Mouse (Mus musculus) layer of hippocampus, postnatal 25 days (tissue): Measurements from ENCODE around the gene Kazn. TPM values are rescaled to one million over a fixed set of nuclear protein-coding genes. Genes with fewer than 3 reads are reported as not detected.
A peak's percentile ranks its signal among the peaks of the same experiment; 100 is the strongest.

ENCODE experiments used
- DNase-seq, 2 experiments: peaks; one replicate each; pipeline ENCODE4 v3.0.0; 2022; ENCODE audit warnings: mixed read lengths in 2 of 2, low spot score in 1 of 2; ENCODE audit errors: extremely low spot score in 1 of 2
- total RNA-seq, 2 experiments: library from RNA; stranded (reverse); gene quantifications; 2 replicates each; pipeline ENCODE4 v1.2.3; 2021

Kazn gene
- total RNA-seq, 2 experiments from 2014 or later = 47.6 to 50.8 TPM

DNA sequence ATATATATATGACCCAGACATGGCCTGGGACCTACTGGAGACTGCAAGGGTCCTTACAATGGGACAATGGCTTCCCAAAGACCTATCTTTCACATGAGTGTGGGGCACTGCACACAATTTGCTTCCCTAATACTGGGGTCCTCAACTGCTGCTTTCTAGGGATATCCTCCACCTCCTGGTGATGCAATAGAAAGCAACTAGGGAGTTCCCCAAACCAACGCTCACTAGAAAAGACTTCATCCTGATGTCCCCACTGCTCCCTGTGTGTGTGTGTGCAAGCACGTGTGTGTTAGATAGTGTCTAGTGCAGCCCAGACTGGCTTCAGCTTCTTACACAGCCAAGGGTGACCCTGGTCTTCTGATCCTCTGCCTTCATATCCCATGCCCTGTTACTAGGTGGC is 103.7 kb downstream of the Kazn start:
- DNase-seq = no peak

DNA sequence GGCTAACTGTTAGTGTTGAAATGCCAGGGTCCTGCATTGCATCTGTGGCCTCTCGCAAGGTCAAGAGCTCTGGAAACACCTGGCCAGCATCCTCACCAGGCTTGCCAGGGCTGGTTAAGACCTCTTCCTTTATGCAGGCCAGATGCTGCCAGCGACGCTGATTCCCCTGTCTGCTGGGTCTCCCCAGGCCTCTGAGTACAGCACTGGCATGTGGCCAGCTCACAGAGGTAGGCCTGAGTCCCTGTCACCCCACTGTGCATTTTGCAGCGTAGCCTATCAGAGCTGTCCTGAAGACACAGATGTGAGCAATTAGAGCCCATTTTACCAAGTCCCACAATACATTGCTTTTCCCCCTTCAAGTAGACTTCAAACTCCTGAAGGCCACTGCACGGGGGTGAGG is 109.0 kb downstream of the Kazn start:
- DNase-seq = no peak

DNA sequence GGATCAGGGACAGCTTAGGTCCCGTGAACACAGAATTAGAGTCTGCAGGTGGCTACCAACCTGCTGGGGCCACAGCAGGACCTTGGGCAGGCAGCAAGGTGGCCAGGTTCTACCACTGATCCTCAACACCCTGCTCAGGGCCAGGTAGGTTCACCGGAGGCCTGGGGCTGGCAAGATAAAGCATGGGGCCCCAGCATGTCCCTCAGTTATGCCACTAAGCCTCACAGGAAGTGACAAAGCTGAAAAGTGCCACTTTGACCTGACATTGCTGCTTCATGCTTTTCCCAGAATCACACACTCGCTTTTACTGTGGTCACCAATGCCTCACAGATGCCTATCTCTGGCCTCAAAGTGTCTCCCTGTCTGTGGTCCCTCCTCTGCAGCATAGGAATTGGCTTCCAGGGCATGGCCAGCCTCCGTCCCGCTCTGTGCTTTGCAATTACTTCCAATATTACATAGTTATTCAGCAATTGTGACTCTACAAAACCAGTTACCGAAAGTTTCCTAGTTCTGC is 111.9 kb downstream of the Kazn start:
- no peak for DNase-seq

DNA sequence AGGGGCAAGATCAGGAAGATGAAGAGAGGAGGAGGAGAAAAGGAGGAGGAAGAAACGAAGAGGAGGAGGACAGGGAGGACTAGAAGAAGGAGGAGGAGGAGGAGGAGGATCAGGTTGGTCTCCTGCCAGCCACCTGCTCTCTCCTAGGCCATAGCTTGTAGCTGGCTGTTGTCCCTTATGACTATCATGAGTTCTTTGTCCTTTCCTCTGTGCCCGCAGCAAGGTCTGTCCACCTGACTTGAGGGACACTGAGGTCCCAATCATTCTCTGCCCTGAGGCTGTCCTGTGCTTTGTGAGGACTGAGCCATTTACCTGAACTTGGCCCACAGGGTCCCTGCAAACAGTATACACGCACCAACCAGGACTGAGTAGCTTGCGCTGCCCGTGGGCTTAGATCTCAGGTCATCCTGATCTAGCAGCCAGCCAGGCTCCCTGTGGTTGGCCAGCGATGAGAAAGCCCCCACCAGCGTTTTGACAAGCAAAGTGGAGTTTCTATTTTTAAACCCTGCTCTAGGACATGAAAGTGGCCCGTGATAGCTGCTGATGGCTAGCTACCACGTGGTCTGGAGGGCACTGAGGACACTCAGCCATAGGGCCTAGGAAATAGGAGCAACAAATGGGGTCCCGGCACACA is 112.4 kb downstream of the Kazn start:
- no peak for DNase-seq

DNA sequence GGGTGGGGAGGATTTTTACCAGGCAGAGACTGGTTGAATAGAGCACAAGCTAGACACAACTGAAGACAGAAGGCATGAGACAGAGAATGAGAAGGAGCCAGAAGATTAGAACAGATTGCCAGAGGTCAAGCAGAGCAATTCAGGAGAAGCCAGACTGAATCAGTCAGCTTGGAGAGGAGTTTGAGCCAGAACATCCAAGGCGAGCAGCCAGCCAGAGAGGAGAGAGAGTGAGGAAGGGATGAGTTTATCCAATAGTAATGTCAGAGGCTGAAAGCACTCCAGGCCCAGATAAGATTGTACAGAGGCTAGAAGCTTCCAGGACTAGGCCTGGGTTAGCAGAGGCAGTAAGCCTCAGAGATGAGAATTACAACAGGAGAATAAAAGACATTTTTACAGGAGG is 118.0 kb downstream of the Kazn start:
- no peak for DNase-seq

DNA sequence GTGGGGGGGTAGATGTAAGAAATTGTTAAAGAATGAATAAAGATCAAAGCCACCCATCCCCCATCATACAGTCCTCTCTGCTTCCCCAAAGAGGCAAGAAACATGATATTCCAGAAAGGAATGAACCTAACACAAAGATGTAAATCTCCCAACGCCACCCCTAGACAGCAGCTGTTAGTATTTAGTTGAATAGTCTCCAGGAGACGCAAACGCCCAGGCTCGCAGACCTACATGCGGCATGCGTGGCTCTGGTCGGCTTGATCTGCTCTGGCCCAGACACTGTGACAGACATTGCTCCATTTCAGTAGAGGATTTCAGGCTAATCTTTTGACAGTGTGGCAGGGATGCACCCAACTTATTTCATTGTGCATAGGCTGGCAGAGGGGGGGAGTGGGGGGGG is 120.7 kb downstream of the Kazn start:
- DNase-seq = no peak

DNA sequence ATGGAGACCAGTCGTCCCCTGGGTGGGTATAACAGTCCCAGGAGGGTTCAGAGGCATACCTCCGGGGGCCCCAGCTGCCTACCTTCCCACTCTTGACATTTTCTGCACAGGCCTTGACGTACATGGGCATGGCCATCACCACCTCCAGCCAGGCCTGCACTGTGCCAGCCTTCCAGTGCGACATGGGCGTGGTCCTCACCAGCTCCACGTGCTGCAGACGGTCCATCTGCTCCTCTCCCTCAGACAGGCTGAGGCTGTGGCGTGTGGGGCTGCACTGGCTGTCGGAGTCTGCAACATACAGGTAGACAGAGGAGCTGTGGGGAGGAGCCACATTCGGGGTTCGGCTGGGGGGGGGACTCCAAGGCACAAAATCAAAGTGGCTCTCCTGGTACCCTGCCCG is 121.2 kb downstream of the Kazn start:
- DNase-seq = no peak

DNA sequence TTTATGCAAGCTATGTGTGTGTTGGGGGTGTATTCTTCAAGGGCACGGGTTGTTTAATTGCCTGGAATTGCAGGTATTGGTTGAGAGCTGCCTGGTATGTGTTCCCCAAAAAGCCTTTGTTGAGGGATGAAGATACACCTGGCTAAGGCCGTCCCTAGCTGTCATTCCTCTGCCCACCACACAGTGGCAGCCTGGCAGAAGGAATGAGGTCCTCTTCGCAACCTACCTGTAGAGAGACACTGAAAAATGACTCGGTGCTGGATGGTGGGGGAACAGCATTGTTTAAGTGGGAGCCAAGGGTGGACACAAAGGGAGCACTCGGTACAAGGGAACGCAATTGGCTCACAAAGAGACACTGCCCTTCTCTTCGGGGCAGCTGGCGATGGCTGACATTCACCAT is 125.9 kb downstream of the Kazn start:
- peak in 1 of 2 experiments; percentile 30 for DNase-seq

DNA sequence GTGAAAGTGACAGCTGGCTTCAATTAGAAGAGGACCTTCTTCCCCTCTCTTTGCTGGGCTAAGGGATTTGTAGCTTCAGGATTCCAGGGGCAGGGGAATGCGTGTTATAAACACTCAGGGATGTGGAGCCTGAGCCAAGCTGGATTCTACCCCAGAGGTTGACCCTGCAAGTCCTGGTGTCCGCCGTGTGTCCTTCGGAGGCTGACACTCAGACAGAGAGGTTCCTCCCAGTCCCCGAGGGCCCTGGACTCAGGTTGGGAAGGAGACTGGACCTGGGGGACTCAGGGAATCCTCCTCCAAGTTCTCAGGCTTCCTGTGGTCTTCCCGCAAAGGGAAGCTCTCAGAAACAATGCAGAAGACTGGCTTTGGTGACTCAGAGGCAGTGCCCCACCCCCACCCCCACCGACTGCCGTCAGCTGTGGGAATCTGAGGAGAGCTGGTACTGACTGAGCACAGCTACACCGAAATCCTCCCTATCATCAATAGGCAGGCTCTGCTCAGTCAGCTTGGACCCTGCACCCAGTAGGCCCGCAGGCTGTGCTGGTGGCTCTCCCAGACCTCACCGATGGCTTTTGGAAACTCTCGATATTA is 136.0 kb downstream of the Kazn start:
- DNase-seq = no peak

DNA sequence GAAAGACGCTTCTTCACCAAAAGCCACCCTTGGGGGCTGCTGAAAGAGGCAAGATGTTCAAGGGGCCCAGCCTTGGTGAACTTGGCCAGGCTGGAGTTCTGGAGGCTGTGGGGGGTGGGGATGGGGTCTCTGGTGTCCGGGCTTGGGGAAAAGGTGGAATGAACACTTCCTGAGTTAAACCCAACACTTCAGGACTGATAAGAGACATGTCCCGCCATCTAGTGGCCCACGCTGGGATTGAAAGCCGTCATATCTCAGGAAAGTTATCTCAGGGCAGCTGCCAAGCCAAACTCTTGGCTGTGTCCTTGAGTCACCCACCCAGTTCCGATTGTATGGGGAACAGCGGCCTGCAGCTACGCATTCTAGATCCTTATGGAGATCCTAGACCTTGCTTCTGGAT is 140.9 kb downstream of the Kazn start:
- DNase-seq = peak; percentile 57 to 88

DNA sequence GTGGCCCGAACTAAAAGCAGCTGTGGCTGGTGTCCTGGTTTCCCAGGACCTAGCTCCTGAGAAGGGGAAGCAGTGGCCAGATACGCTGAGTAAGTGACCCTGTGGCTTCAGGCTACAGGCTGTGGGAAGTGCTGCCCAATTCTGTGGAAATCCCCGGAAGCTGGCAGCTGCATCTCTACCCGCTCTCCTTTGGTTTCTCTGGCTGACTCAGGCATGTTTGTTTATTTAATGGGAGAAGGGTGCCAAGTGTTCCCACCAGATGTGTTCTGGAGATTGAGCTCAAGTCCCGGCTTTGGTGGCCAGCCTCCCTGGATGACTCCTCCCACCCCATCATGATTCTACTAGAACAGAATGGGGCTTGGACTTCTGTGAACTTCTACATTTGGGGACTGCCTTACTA is 141.3 kb downstream of the Kazn start:
- DNase-seq = no peak

DNA sequence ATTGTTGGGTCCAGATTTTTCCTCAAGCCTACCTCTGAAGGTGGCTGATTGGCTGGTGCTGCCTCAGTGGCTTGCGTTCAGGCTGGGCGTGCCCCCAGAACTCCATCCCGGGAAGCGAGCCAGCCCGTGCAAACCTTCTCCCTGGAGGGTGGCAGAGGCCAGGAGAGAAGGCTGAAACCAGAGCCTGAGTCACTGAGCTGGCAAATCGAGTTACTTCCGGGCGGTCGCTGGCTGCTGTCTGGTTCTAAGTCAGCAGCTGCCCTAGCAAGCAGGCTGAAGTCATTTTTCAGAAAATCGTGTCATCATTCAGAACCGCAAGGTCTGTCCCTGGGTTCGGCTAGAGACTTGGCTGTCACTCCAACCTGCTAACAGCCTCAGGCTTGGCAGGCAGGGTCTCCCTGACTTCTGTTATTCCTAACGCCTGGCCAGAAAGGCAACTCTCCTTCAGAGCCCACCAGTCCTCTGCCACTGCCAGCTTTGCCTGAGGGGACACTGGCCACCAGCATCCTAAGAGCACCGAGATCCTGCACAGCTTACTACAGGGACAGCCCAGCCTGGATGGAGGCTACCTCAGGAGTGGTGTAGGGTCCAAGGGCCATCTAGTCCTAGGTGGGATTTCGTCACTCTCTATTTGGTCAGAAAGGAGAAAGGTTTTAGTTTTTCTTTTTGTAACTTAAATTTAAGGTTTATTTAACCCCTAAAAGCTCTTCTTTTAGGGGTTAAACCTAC is 143.5 kb downstream of the Kazn start:
- DNase-seq = no peak

DNA sequence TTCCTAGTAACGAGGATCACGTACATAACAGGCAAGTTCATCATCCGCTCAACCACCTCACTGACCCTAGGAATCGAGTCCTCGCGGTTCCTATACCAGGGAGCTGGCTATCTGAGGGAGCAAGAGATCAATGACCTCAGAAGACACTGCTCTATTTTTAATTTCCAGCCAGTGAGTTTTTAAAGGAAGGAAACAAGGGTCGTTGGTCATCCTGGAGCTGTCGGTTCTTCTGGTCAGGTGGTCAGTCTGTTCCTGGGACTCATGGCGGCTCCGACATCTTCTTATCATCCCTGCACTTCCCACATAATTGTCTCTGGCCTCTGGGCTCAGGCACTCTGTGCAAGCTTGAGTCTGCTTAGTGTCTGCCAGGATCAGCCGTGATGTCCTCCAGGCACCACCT is 144.8 kb downstream of the Kazn start:
- no peak for DNase-seq

DNA sequence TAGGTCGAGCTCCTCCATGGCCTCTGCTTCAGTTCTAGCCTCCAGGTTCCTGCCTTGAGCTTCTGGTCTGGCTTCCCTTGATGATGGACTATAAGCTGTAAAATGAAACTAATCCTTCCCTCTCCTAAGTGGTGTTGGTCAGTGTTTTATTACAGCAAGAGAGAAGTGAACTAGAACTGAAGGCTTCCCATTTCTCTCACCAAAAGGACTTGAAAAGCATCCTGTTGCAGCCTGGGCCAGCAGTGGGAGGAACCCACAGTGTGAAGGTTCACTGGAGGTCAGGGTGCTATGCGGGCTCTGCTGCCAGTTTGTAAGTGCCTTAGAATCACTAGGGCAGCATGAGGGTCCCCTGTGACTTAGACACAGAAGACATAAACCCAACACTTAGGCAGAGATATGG is 148.1 kb downstream of the Kazn start:
- no peak for DNase-seq

DNA sequence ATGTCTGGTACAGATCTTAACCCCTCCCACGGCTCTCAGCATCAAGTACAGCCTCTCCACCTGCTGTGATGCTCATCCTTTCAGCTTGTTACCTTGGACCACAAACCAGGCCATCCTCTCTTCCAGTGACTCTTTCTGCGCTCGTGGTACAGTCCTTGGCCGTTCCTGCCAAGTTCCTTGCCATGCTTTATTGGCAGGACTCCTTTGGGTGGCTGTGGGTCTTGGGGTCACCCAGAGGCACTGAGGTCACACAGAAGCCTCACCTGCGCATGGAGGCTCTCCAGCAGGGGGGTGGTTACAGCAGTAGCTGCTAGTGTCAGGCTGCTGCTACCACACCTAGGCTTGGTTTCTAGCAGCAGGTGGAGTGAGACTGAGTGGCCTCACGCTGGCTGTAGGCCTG is 149.2 kb downstream of the Kazn start:
- DNase-seq = no peak

DNA sequence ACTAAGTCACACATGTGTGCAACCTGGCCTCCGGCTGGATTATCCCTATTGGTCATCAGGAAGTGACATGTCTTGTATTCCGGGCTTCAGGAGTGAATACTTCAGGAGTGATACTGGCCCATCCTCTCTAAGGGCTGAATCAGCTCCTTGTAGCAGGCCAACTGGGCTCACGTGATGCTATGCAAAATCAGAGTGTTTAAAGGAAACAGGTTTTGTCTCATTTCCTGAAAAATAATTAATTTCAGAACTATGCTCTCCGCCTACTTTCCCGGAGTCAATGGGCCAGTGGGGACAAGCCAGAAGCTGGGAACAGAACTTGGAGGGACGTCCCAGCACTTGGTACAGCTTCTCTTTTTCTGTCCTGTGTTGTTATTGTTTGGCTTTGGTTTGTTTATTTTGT is 150.4 kb downstream of the Kazn start:
- no peak for DNase-seq

DNA sequence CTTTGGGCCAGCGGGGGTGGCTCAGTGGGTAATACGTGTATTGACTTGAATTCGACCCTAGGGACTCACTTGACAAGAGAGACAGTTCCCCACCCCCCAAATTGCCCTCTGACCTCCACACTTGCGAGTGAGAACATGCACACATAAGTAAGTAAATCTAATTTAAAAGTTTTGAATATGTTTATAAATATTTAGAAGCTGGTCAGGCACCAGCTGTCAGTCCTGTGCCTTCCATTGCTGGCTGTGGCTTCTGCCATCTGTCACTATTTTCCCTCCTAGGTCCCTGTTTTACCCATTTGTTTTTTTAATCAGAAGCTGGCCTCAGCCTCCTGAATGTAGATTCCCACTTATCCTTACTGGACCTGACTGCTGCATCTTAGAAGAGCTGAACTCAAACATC is 150.8 kb downstream of the Kazn start:
- no peak for DNase-seq

DNA sequence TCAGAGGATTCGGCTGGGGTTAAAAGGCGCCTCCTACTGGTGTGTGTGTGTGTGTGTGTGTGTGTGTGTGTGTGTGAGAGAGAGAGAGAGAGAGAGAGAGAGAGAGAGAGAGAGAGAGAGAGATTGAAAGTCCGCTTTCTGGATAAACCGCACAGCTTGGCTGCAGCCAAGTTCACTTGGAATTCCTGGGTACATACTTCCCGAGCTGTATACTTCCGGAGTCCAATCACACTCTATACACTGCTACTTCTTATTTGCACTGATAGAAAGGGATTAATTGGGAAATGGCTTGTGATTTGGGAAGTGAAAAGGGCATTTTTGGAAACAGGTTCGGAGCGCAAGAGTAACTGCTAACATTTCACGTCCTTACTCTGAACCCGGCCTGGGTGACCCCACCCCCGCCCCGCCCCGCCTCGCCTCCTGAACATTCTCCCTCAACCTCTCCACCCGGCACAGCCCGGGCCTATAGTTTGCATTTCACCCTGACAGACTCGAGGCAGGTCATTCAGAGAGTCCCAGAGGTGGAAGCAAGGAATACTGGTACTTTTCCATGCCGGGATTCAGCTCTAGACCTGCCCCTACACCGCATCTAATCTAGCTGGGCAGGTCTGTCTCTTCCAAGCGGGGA is 154.2 kb downstream of the Kazn start:
- no peak for DNase-seq

DNA sequence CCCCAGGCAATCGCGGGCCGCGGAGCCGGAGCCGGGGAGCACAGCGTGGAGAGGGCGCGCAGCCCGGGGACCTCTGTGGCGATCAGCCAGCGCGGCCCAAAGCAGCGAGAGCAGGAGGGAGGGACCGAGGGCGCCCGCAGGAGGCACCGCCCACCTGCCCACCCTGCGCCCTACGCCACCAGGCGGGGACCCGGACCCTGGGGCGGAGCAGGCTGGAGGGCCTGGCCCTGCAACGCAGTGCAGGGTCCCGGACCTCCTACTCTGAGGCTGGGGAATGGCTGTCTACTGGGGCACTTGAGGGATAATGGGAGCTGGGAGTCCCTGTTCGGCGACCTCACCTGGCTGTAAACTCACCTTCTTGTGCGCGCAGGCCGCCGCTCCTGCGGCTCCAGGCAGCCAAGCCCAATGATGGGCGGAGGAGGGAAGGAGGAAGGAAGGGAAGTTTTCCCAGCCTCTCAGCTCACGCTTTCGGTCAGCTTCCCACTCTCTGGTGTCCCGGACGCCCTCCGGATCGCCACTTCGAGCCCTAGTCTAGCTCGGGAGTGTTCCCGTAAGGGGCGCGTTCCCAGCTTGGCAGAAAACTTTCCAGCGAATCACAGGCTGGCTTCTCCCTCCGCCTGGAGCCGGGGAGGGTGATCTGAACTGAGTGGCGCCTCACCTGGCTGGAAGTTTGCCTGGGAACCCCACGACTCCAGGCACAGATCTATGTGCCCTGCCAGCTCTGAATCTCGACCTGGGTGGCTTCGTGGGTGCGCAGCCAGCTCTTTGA is 154.9 kb downstream of the Kazn start, which contains the start of gene Tmem51:
Tmem51 (minus strand) TSS at position 174 of the 769 bp plus-strand sequence.
- no peak for DNase-seq

DNA sequence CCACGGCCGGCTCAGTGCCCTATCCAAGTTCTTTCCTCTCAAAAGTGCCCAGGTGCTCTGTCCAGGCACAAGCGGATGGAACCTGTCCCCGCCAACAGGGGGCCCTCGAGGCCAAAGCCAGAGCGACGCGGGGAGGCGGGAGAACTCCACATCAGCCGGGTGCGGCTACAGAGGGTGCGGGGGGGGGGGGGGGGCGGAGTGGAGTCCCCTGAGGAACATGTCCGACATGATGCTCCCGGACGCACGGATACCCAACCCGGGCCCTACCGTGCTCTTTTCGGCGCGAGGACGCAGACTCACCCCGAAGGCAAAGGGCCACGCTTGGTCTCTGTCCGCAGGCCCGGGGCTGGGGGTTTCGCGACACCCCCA is 155.5 kb downstream of the Kazn start:
- peak in 1 of 2 experiments; percentile 46 for DNase-seq

DNA sequence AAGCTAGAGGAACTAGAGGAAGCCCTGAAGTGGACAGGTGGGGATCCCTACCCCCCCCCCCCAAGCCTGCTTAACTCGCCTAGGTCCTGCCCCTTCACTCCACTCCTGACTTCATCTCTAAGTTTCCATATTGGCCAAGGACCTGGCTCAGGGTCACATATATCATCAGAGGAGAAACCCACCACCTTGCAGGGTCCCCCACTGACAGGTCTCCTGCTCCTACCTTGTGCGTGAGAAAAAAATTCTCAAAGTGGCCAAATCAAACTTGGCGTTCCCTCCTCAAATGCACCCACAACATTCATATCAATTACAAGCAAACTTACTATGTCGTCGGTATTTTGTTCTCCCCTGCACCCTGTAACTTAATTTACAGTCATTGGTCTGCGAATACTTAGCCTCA is 156.0 kb downstream of the Kazn start:
- no peak for DNase-seq
